Mouse (Mus musculus): Measurements from ENCODE around the gene Nelfcd.
A peak's percentile ranks its signal among the peaks of the same experiment; 100 is the strongest.

Nelfcd gene

DNA sequence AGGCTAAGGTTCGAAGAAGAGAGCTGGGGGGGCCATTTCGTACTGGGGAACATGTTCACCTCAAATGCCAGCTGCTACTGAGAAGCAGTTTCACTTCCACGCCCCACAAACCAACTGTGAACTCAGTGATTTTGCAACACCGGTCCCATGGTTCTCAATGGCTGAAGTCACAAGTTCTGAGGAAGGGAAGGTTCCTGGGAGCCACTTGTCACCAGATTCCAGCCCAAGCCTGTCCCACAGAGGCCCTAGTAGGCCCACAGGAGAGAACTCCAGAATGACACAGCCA lies 22.0 kb downstream of the Nelfcd start:
- peak; percentile 30 for DNase-seq (ENCODE audit: low read depth, low spot score)

- no peak for DNase-seq (ENCODE audit: low read depth, low spot score)
These were observed 22.6 kb downstream of the Nelfcd start for GRCm38 (mm10) chr2:174438181-174438580.

- peak; percentile 81 for DNase-seq (ENCODE audit: low read depth, low spot score)
These were observed 23.3 kb downstream of the Nelfcd start, which contains the start of gene Ctsz for GRCm38 (mm10) chr2:174438737-174439449. Gene Ctsz (minus strand): TSS chr2:174439039.

DNA sequence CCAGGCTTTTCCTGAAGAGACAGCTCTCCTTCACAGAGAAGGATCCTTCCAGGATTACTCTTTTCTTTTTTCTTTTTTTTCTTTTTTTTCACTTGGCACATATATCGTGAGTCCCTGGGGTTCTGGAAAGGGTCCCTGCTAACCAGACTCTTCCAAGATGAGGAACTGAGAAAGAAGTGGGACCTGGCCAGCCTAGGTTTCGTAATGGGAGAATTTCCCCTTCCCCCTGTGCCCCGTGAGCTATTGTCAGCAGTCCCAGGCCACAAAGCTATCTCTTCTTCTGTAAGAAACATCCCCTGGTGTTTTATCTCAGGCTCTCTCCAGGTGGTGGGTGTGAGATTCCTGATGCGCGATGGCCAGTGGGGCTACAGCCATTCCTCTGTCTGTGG lies 23.8 kb downstream of the Nelfcd start:
- DNase-seq (ENCODE audit: low read depth, low spot score) = no peak

GRCm38 (mm10) chr2:174439961-174440360 lies 24.4 kb downstream of the Nelfcd start:
- no peak for DNase-seq (ENCODE audit: low read depth, low spot score)

DNA sequence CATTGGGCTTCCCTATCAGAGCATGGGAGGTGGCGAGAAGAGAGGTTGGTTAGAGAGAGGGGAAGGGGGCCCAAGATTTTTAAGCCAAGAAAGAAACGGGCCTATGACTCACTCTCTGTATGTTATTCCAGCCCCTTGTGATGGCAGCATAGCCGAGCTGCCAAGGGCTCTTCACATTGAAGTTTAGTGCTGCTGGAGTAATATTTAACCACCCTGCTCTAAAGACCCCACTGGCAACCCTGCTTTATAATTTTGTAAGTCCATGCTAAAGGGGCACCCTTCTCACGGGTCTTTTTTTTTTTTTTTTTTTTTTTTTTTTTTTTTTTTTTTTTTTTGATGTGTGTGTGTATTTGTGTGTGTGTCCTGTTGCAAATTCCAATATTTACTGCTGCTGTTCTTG lies 26.3 kb downstream of the Nelfcd start:
- DNase-seq (ENCODE audit: low read depth, low spot score) = no peak

DNA sequence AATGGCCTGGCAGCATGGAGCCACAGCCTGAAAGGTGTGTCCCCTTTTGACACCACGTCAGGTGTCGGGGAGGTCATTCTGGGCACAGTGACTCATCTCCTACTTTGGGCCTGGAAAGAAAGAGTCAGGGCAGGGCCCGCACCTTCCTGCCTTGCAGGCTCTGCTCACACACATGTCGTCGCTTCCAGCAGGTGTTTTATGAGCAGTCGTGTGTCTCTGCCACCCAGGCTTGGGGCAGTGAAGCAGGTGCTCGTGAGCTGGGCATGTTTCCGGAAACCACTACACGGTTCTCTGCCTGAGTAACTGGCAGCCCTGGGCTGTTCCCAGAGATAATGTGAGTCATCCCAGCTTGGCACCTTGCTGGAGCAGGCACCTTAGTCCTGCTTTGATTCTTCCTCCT lies 26.9 kb downstream of the Nelfcd start:
- DNase-seq (ENCODE audit: low read depth, low spot score) = peak; percentile 49

DNA sequence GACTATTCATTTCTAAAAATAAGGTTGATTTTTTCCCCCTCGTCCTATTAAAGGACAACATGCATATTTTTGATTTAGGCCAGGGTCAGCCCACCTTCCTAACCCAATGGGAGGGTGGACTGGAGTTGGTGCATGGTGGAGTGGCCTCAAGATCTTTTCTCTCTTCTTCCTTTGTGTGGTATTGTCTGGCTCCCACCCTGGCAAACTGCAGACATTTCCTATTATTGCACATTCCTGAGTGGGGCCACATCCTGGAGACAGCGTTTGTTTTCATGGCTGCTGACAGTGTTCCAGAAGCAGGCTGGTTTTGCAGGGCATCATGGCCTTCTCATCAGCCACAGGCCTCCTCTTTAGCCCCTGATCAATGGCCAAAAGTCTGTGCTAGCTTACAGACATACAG lies 27.4 kb downstream of the Nelfcd start:
- no peak for DNase-seq (ENCODE audit: low read depth, low spot score)

- no peak for DNase-seq (ENCODE audit: low read depth, low spot score)
These were observed 28.8 kb downstream of the Nelfcd start for GRCm38 (mm10) chr2:174444359-174444758.

DNA sequence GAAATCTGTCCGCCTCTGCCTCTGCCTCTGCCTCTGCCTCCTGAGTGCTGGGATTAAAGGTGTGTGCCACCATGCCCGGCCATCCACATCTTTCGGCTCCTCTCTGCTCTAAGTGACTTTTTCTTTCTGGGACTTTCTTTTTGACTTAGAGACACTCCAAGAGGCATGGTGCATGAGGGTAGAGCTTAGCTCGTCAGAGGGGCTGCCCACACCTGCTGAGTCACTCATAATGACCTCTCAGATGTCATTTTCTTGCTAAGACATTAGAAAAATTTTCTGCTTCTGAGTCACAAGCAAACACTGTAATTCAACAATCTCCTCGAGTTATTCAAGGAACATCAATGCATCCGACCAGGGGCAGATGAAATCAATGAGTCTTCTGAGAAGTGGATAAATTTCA lies 29.4 kb downstream of the Nelfcd start:
- DNase-seq (ENCODE audit: low read depth, low spot score) = no peak

- DNase-seq (ENCODE audit: low read depth, low spot score) = no peak
These were observed 30.9 kb downstream of the Nelfcd start for GRCm38 (mm10) chr2:174446492-174446891.

DNA sequence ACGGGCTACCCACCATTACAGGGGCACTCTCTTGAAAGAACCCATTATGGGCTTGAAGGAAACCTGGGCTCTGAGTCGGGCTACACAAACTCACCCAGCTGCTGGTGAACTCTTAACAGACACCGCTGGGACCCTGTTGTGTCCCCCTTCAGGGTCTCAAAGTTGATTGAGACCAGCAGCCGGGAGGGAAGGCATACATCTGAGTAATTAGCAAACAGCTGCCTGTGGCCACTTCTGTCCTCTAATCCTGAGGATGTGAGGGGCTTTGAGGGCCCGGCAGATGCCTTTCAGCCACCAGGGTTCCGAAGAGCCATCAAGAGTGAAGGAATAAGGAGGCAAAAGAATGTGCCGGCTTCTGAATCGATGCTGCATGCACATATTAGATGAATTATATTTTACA lies 31.3 kb downstream of the Nelfcd start:
- DNase-seq (ENCODE audit: low read depth, low spot score) = no peak

GRCm38 (mm10) chr2:174448405-174448804 lies 32.8 kb downstream of the Nelfcd start:
- DNase-seq (ENCODE audit: low read depth, low spot score) = no peak

DNA sequence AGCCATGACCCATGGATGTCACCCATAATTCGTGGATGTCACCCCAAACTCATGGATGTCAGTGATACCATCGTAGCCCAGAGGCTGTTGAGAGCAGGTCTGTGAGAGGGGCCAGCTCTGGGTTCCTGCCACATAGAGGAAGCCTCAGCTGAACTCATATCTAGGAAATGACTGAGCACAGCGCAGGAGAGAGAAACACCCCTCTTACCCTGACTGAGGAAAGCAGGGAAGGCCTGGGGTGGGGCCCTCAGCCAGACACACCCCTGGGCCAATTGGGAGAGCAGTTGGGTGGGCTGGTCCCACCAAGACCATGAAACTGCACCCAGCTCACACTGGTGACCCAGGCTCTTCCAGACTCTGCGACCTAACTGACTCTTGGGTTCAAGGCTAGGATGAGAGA lies 34.7 kb downstream of the Nelfcd start, which contains the start of gene Tubb1:
Gene Tubb1 (plus strand): TSS at position 343 of the 400 bp plus-strand sequence.
- no peak for DNase-seq (ENCODE audit: low read depth, low spot score)

GRCm38 (mm10) chr2:174453681-174454080 lies 38.1 kb downstream of the Nelfcd start:
- DNase-seq (ENCODE audit: low read depth, low spot score) = no peak

GRCm38 (mm10) chr2:174459365-174459764 lies 43.8 kb downstream of the Nelfcd start:
- no peak for DNase-seq (ENCODE audit: low read depth, low spot score)

DNA sequence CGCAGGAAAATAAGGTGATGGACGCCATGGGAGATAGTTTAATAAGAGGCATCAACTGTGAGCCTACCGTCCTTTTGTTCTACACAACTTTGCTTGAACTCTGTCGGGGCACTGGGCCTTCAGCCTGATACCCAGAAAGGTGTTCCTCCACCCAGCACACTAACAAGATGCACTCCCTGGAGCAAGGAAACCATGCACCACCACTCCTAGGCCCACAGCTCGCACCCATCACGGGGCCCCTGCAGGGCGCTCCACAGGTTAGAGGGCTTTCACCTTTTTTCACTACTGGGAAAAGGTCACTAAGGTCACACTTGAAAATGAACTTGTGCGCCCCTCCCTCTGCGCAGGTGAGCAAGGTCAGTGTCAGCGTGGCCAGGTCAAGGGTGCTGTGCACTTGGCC lies 47.8 kb downstream of the Nelfcd start:
- no peak for DNase-seq (ENCODE audit: low read depth, low spot score)

- DNase-seq (ENCODE audit: low read depth, low spot score) = peak; percentile 89
These were observed 48.4 kb downstream of the Nelfcd start, which contains the start of gene Atp5e for GRCm38 (mm10) chr2:174463789-174464523. Gene Atp5e (minus strand): TSS chr2:174464105.

GRCm38 (mm10) chr2:174470333-174470732 lies 54.7 kb downstream of the Nelfcd start:
- peak; percentile 53 for DNase-seq (ENCODE audit: low read depth, low spot score)

GRCm38 (mm10) chr2:174470786-174471405 lies 55.3 kb downstream of the Nelfcd start:
- DNase-seq (ENCODE audit: low read depth, low spot score) = no peak

GRCm38 (mm10) chr2:174472407-174472806 lies 56.8 kb downstream of the Nelfcd start:
- DNase-seq (ENCODE audit: low read depth, low spot score) = no peak

DNA sequence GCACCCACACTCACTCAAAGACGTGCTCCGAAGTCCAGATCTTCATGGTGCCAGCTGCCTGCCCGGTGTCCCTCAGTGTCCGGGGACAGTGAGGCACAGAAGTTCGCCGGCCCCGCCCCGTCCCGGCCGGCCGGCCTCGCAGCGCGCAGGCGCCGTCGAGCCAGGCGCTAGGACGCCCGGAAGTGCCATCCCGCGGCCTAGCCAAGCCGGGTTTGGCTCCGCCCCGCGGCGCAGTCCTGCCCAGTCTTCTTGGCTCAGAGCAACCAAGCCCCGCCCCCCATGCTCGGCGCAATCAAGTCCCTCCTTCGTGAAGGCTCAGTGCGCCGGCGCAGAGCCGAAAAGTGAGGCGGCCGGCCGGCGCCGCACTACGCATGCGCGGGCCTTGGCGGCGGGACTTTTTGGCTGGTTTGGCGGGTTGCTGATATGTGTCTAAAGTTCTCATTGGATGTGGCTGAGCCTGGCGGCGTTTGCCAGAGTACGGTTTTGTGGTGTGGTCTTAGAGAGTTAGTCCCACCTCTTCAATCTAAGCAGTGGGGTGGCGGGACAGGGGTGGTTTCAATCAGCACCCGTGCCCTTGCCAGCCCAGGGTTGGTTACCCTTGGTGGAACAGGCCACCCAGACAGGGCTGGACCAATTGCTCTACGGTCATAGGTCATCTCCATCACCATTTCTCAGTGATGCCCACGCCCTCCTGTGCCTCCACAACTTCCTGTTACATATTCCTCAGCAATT lies 57.4 kb downstream of the Nelfcd start, which contains the start of gene Prelid3b:
Gene Prelid3b (minus strand): TSS at position 264 of the 732 bp plus-strand sequence.
- DNase-seq (ENCODE audit: low read depth, low spot score) = peak; percentile 100

Measured in CD4-positive, CD25-positive, alpha-beta regulatory T cell, adult 2 months (primary cell).